Mouse (Mus musculus) heart, adult 9 months (tissue): Measurements from ENCODE around the gene Naaladl2.
"Not testable (repeated sequence)": the region's sequence is repeated elsewhere in the genome, so short reads cannot be mapped to it uniquely, and the experiment has no call there.

Experiments
- DNase-seq, 2 experiments: peaks; one replicate each; pipeline ENCODE4 v3.0.0; 2022; ENCODE audit warnings: low spot score in 2 of 2

Naaladl2 gene

DNA sequence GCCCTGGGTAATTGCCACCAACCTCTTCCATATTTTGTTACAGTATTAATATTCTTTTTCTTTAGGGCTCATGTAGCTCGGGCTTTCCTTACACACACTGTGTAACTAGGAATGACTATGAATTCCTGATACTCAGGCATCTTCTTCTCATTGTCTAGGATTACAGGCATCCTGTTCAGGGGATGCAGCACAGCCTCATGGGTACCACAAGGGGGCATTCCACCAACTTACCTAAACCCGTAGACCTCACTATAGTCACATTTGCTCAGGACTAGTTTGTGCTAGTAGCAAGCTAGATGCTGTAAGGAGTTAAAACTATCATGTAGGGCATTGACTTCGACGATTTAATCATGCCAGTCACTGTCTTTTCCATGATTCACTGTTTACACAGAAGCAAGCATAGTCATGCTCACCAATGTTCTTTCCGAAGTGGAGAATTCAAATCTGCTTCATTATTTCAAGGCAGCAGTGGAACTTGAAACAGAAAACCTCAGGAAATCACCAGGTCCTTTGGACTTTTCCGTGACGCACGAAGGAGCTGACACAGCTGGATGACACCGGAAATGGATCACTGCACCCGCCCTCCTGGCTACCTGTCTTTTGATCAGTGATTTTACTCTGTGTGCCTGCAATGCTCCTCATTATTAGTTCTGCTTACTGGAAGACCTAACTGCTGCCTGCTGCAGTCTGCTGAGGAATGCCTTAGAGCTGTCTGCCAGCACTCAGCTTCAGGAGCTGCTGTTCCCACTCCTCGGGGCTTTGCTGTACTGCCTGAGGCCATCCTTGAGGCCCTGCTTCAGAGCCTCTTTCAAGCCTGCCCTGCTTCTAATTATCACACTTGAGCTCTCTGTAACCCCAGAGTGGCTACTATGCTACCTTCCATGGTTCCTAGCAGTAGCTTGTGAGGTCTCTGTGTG lies 822.3 kb downstream of the Naaladl2 start:
- no peak for DNase-seq

DNA sequence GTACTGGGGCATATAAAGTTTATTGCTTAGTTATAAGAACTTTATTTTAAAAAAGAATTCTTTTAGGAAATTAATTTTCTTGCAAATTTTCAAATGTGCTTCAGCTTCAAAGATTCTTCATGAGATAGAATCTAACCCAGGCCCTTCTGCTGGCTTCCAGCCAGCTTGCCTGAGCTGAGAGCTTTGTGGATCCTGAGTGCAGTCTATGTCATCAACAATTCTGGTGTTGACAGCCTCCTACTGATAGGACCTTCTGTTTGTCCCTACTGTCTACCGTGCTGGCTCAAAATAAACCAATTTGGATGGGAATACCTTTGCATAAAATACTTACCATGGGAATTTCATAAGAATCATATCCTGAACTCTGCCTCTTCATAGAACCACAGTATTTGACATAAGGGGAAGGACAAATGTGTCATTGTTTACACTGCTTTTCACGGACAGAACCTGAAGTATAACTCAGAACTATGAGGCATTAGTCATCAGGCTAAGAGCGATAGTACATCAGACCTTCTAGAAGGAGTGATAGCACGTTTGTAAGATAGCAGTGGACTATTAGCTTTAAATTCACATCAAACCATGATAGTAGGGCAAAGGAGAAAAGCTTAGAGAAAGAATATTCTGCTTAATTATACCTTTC lies 829.3 kb downstream of the Naaladl2 start:
- no peak for DNase-seq

DNA sequence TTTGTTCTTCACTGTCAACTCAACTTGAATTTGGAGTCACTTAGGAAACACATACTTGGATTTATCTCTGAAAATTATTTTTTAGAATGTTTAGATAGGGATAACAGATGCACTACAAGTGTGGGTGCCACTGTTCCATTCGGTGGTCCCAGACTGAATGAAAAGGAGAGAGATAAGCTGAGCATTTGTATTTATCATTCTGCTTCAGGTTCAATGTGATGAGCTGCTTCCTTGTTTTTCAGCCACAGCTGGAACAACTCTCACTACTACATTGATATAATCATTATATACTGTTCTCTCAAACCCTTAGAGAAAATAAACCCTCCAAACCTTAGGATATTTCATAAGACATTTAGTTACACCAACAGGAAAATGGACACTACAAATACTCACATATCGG lies 918.6 kb downstream of the Naaladl2 start:
- no peak for DNase-seq

DNA sequence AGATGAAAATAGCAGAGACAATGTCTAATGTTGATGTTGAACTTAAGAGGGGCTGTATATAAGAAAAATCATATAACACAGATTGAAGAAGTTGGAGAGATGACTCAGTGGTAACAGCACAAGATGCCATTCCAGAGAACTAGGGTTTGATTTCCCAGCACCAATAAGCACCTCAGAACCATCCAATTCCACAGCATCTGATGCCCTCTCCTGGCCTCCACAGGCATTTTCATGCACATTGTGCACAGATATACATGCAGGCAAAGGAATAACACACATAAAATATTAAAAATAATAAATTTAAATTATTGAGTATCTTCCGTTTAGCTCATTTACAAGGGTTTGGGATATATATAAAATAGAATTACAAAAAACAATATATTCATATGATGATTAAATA lies 926.6 kb downstream of the Naaladl2 start:
- DNase-seq: no peak

DNA sequence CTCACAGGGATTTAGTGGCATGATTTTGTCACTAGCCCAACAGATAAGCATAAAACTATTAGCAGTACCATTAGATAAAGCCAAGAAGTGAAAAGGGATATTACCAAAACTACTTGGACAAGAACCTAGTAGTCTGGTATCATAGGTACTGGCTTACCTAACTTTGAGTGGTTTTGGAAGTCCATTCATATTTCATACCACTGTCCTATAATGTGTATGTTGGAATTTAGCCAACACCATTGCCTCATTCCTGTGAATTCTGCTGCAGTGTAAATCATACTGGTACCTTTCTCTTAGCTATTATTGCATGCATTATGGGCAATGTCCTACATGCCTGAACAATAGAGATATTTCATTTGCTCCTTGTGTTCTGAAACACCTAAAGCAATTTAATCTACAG lies 977.5 kb downstream of the Naaladl2 start:
- no peak for DNase-seq

DNA sequence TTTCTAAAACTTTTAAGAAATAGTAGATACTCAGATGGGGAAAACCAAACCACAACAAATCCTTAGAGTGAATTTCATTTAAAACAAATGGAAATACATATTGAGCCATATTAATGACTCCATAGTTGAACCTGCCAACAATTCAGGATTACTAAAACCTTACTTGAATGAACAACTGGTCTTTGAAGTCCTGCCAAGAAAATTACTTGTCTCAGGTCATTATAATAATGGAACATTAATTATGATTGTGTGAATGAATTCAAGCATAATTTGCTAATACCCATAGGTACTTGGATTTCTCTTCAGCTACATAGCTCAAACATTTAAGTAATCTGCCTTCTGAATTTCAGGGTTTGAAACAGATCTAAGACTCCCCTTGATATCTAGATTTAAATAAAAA lies 980.1 kb downstream of the Naaladl2 start:
- no peak for DNase-seq

DNA sequence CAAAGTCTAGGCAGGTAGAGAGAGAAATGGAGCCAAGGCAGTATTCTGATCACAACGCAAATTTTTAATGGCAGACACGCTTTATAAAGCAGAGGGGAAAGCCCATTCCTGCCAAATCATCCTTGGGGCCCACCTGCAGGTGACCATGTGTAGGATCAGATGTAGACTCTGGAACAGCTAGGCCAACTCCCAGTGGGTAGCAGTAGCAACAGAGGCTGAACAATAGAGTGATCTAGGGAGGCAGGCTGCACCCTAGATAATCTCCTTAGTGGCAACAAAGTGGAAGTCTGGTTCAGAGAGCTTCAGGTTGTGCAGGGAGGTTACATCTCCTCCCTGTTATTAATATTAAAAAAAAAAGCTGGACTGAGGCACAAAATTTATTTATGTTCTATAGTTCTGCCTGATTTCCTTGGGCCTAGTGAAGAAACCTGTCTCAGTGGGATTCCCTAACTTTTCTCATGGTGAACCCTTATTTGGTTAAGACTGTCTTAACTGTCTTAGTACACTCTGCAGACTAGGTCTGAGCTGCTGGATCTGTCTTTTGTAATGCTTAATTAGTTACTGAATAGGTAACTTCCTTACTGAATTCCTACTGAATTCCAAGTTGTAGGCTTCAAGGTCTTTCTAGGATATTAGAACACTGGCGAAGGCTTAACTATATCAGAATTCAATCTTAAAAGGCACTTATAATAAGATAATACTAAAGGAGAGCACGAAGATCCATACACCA lies 992.8 kb downstream of the Naaladl2 start:
- not testable (repeated sequence) for DNase-seq

DNA sequence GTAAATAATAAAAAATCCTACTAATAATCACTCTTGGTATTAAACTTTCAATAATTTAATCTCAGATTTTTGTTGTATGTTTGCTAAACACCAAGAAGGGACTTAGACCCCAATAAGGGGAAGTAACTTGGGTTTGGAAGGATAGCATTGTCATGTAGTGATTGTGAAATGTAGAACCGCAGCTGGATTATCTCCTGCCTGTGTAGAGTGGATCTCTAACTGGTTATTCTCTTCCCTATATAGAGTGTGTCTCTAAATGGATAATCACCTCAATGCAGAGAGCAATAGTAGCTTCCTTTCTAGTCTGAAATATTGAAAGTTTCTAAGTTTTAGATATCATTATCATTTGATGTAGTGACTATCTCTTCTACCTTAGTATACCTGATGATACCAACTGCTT lies 1001.3 kb downstream of the Naaladl2 start:
- DNase-seq: no peak

DNA sequence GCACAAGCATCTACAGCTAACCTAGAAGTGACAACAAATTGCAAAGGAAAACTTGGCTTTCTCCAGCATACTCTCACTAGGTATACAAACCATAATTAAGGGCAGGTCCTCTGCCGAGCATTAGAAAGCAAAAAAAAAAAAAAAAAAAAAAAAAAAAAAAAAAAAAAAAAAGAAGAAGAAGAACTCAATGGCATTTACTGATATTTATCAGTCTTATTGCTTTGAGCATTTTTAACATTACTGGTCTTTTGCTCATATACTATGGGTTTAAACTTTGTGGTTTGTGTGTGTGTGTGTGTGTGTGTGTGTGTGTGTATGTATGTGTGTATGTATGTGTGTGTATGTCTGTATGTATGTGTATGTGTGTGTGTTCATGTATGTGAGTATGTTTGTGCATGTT lies 1006.1 kb downstream of the Naaladl2 start:
- no peak for DNase-seq

DNA sequence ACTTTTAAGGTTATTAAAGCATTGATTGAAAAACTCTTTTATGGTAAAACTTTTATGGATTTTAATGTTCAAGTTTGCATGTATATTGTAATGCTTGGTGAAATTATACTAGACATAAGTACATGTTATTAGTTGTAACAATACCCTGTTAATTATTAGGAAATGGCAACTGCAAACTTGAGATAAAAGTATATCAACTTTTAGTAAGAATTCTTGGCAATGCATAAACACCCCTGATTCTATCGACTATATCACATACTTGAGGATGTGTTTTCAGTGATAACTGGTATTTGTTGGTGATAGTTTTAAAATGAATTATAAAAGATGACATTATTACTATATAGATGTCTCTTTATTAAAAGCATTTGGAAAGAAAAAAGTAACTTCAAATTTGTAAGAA lies 1017.9 kb downstream of the Naaladl2 start:
- no peak for DNase-seq

DNA sequence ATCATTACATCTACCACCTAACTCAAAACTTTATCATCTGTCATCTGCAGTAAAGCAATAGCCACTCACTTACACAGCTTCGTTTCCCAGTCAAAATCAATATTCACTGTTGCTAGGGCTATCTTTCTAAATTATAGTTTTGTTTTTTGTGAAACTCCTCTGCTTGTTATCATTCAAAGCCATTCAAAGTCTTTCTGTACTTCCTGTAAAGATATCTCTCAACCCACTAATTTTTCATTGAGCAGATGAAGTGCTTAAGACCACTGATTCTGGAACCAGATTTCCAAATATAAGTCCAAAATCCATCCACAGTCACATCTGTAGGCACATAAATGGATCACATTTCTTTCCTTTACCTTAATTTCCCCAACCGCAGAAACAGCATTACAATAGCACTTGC lies 1020.0 kb downstream of the Naaladl2 start:
- DNase-seq: no peak

DNA sequence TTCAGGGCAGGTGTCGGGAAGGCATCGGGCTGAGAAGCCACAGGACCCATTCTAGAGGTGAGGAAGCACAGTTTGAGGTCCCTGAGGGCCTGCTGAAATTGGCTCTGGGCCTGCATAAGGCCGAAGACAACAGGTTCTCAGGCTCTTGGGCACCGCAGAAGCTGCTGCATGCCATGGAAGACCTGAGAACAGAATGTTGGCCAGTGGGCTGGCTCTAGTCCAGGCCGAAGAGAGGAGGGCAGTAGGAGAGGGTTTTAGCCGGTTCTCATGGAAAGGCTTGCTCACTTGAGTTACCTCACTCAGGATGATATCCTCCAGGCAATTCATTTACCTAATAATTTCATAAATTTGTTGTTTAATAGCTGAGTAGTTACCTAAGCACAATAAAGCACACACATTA lies 1025.9 kb downstream of the Naaladl2 start:
- no peak for DNase-seq

DNA sequence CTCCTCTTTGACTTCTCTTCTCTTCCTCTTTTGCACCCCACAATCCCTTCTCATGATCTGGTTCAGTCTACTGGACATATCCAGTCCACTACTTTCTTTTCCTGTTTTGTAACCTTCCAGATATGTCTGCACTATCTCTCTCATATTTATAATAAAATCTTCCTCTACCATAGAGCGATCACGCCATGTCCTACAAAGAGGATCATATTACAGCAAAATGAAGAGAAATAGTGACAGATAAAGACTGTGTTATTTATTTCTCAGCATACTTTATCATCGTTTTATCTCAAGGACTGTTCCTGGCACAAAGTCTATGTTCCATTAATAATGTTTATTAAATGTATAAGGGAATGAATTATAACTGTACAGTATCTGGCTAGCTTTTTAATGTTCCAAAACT lies 1029.2 kb downstream of the Naaladl2 start:
- no peak for DNase-seq

DNA sequence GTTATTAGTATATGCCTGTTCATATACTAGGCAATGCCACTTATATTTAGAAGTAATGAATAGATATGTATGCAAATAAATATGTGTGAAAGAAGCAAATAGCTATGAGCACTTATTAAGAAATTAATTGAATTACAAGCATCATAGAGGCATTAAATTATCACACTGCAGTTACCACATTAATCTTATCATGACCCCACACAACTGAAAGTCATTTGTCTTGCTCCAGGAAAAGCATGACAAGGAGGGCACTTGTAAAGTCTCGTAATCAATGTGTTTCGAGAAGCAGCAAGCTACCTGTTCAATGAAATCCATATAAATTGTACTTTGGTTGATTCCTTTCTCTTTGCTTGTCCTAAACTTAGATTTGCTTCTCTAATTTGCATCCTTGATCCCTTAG lies 1030.7 kb downstream of the Naaladl2 start:
- no peak for DNase-seq

DNA sequence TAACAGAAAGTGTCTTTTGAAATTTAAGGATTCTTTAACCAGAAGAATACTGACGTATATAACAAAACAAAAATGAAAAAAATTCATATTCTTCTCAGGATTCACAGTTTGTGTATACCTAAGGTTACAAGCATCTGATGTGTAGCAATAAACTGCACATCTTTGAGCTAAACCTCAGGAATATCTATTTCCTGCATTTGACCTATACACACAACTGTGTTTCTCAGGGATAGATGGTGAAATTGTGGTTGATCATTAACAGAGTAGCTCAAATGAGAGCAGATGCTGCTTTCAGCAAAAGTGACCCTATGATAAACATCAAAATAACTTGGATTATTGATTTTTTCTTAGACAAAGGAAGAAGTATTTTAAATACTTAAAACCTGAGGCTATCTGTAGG lies 1037.7 kb downstream of the Naaladl2 start:
- no peak for DNase-seq

DNA sequence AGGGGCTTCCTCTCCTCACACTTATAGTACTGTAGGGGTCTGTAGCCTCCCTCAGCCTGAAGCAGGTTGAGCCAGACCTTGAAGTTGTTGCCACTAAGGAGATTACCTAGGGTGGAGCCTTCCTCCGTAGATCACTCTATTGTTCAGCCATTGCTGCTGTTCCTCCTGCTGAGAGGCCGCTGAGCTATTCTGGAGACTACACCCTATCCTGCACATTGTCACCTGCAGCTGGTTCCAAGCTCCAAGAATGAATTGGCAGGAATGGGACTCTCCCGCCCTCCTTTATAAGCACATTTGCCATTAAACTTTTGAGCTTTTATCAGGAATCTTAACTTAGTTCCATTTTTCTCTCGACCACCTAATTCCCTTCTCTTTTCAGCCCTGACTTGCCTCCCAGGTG lies 1064.3 kb downstream of the Naaladl2 start:
- DNase-seq: no peak

DNA sequence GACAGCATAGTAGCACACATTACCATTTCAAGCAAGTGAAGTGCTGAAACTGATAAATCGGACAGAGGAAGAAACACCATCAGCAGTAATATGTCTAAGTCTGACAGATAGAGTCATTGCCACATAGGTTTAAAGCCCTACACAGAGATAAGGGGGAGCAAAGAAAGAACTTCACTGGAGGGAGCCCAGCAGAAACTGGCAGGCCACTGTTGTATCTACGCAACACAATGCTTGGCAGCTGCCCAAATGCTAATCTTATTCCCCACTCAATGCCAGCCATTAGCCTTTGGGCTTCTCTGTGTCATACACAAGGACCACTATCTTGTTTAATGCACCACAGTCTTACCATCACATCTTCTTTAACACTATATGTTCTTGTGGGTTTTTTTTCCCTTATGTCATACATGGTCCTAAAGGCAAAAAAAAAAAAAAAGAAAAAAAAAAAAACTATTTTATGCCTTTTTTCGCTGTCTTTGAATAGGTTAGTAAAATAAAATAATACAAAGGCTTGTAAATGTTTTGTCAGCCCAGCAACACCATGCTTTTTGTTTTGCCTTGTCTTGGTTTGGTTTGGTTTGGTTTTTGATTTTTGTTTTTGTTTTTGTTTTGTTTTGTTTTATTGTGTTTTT lies 1072.8 kb downstream of the Naaladl2 start:
- DNase-seq: peak; percentile 10 to 44

DNA sequence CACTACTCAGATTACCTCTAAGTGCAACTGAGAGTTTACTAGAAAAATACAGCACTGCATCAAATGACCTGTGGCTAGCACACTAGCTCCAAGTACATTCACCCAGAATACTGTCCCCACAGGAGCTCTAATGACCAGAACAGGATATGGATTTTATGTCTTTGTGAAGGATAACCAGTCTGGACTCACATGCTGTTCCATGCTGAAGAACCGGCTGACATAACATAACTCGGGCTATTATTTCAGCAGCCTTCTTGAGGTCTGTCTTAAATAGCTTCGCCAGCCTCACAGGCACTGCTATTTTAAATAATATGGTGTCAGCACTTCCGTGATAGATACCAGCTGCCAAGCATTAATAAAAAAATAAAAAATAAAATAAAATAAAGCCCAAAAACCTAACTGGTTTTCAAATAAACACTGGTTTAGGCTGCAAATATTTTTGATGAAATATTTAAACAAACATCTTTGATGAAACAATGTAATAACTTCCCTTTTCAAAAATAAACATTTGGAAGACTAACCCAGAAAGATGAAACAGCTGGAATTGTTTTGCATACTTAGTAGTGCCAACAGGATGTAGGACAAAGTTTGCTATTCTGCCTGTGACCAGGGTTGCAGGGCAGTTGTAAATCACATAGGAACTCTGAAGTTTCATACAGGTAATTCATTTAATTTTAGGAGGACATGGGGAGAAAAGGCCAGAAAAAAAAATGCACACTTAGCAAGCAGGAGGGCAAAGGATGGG lies 1073.5 kb downstream of the Naaladl2 start:
- DNase-seq: no peak

DNA sequence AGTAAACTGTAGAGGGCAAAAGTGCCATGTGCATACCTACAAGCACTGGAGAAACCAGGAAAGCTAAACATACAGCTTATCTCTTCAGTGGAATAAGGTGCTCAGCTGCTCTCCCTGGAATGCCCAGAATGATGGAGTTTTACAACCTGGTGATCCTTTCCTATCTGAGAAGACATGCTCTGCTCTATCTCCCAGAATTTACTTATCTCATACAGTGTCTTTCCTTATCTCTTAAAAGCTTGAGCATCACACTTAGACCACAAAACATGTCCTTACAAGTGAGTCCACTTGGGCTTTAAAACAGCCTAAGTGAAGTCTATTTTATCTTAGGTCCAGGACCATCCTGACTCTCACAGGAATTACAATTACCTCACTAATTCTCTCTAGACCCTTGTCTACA lies 1095.8 kb downstream of the Naaladl2 start:
- no peak for DNase-seq

DNA sequence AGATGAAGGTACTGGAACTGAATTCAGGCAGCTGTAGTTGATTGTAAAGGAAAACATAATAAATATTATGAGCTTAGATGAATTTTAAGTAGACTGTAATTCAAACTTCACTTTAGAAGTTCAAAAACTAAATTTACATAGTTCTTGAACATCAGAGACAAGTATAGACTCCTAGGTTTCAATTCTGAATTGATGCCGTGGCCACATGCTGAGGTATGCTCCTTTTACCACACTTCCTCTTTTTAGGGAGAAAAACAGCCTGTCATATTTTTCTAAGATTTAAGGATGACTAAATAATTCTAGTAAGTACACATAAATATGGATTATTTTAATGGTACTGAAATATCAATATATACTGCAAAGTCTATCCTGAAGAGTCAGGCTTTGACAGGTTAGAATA lies 1142.3 kb downstream of the Naaladl2 start:
- DNase-seq: no peak

DNA sequence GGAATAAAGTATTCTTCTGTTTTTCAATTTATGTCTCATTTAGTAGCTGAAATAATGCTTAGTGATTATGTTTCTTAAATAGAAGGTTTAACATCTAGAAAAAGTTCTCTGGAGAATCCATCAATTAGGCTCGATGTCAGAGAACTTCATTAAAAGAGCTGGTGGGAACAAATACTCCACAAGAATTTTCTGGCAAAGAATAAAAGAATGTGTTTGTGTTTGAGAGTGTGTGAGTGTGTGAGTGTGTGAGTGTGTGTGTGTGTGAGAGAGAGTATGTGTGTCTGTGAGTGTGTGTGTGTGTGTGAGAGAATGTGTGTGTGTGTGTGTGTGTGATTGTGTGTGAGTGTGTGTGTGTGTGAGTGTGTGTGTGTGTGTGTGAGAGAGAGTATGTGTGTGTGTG lies 1170.3 kb downstream of the Naaladl2 start:
- no peak for DNase-seq
